Mouse (Mus musculus): ENCODE data around the gene Prrt2.

DNA sequence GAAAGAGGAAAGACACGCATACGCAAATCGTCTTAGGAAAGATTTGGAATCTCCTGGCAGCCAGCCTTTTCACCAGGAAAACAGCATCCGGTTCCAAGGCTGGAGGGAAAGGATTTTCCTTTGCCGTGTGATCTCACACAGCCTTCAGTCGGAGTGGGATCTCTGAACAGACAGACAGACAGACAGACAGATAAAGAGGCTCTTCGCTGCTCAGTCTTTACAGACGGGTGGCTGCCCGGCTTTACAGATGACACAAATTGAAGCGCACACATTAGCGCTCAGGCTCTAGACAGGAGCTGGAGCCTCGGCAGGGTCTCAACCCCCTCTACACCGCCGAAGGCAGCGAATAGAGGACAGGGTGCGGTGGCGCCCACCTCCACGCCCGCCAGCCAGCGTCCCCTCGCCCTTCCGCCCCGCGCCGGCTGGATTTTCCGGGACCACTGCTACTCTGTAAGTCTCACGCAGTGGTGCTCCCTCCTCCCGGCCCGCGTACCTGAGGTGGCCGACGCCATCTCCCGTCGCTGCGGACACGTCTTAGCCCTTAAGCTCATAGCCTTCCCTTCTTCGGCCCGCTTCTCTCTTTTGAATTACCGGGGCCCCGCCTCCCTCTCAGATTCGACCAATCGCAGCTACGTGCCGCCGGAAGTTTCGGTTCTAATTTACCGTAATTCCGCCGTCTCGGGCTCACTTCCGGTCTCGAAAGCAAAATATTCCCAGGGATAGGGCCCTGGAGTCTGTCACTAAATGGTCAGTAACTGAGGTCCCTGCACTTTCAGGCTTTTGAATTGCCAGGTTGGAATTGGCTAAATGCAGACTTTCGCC is 21.1 kb upstream of the Prrt2 start, which contains the start of gene Kif22:
- TF ChIP-seq CTCF (IDR thresholded peaks at IDR 0.05; ENCODE audit: low read depth, low read length): no peak
- TF ChIP-seq POLR2A (IDR thresholded peaks at IDR 0.05; ENCODE audit: insufficient read depth, low read length): peak; percentile 75
- TF ChIP-seq EP300 (IDR thresholded peaks at IDR 0.05; ENCODE audit: insufficient read depth, low read depth, low read length): no peak
